Mouse (Mus musculus) ES-E14 (cell line): ENCODE results near the gene Cmya5.

Experiments used
- CHD2 ChIP-seq: IDR thresholded peaks from 2 replicates; pipeline ENCODE4 v1.6.1; 2014; ENCODE audit warnings: mild to moderate bottlenecking, low read depth, low read length, inconsistent platforms
- HCFC1 ChIP-seq: IDR thresholded peaks from 2 replicates; pipeline ENCODE4 v1.6.1; 2012; ENCODE audit warnings: low read length, inconsistent platforms, borderline replicate concordance; ENCODE audit not compliant: insufficient read depth
- MAFK ChIP-seq: IDR thresholded peaks from 2 replicates; pipeline ENCODE4 v1.6.1; 2014; ENCODE audit warnings: mild to moderate bottlenecking, low read depth, low read length, inconsistent platforms; ENCODE audit not compliant: insufficient read depth
- ZC3H11A ChIP-seq: IDR thresholded peaks from 2 replicates; pipeline ENCODE4 v1.6.1; 2012; ENCODE audit warnings: low read depth, mild to moderate bottlenecking, inconsistent platforms, low read length, borderline replicate concordance
- ZNF384 ChIP-seq: IDR thresholded peaks from 2 replicates; pipeline ENCODE4 v1.6.1; 2012; ENCODE audit warnings: low read depth, low read length, inconsistent platforms

DNA sequence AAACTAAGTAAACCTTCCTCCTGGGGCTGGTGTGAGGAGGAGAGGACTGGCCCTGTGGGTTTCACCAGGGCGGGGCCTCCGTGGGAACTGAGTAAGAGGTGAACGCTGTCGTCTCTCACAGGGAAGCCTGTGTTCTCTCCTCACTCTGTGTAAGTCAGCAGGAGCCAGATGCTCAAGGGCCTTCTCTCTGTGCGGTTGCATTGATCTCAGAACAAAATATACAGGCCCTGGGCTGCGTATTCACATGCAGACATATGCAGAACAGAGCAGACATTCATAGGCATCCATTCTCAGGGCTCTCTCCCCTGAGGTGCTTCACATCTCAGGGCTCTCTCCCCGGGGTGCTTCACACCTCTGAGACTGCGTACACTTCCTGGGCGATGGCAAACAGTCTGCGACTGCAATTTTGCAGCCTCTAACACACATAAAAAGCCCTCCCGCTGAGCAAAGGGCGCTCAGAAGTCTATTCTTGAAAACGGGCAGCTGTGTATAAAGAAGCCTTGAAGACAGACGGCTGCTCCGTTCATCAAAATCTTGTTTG lies 71.6 kb downstream of the Cmya5 start:
- TF ChIP-seq MAFK (no peak), ZC3H11A (no peak), HCFC1 (no peak), ZNF384 (no peak), CHD2 (no peak)
